Mouse (Mus musculus) skeletal muscle tissue, adult 2 months (tissue): ENCODE measurements at regions not wholly inside any gene's neighbourhood (a gene's known extent, or its start where the extent isn't known, plus 50 kb on each side); places are given as distances from the start of the nearest gene placed in this dataset.

Experiments used
- DNase-seq: peaks from one replicate; pipeline ENCODE4 v3.0.0-alpha.2; 2012; ENCODE audit warnings: low read depth, low spot score

GRCm38 (mm10) chr5:56394021-56394420, 1323.7 kb upstream of the Pcdh7 start:
- DNase-seq, result no peak

DNA sequence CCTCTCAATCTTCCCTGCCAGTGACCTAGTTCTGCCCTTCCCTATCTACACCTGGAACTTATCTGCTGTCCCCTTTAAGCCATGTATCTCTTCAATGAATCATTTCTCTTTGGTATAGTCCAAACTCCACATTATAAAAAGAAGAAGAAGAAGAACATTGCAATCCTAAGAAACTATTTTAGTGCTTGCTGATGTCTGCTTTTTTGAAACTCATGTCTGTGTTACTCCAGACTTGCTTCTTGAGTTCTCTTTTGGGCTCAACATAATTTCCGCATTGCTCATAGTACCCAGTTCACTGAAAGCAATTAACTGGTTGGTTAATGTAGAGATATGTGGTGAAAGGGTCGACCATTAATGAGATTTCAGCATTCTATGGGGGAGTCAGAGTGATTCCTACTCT, 1282.8 kb upstream of the Pcdh7 start:
- DNase-seq, result no peak

DNA sequence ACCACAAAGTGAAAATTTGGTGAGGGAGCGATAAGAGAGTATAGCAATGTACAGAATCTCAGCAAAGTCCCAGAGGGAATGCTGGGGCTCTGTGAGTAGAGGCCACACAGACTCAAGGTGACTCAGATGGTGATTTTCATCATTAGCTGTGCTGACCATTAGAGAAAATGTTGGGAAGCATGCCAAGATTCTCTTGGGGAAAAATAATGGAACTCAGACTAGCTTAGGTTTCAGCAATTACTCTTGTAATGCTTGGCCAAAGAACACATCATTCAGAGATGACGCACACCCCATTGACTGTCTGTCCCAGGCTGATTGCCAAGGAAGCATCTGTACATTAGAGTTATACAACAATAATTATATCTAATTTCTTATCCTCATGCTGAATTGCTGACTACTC, 1277.3 kb upstream of the Pcdh7 start:
- peak; percentile 10 for DNase-seq

DNA sequence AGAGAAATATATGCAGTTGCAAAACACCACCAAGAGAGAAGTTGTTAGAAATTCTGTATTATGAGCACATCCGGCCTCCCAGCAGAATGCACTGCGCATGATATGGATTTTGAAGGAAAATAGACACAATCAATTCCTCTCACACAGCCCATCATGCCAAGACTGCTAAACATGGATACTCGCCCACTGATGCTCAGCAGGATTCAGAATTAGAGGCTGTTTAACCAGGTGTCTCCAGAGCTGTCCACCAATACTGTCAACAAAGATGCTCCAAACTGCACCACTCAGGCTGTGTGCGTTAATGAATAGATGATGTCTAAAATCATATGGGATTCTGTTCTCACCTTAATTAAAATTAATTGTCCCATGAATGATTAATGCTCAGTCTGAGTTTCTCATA, 1230.0 kb upstream of the Pcdh7 start:
- DNase-seq, result no peak
